Mouse (Mus musculus): ENCODE results near the gene Fgfbp1. TPM values are rescaled to one million over a fixed set of nuclear protein-coding genes. Genes with fewer than 3 reads are reported as not detected.

The Fgfbp1 gene
- total RNA-seq (2021): 1 to 10 TPM; 2.8 to 6.9 TPM

- intact Hi-C loops (cut with DNase I): no loop called here
- no peak for DNase-seq (ENCODE audit: low spot score in 2 of 2)
These were observed at the start of gene Fgfbp1 for GRCm38 (mm10) chr5:43981620-43982019. TSS of gene Fgfbp1 (minus strand) at chr5:43981779.

GRCm38 (mm10) chr5:43998295-43998989 is 16.9 kb upstream of the Fgfbp1 start:
- DNase-seq (ENCODE audit: low spot score in 2 of 2): no peak
- intact Hi-C loops (cut with DNase I): no loop called here

GRCm38 (mm10) chr5:43997626-43998025 is 16.0 kb upstream of the Fgfbp1 start:
- no peak for DNase-seq (ENCODE audit: low spot score in 2 of 2)
- intact Hi-C loops (cut with DNase I): no loop called here

- intact Hi-C loops (cut with DNase I): no loop called here
- DNase-seq (ENCODE audit: low spot score in 2 of 2): no peak
These were observed 14.6 kb upstream of the Fgfbp1 start for GRCm38 (mm10) chr5:43996162-43996561.

- intact Hi-C loops (cut with DNase I): no loop called here
- no peak for DNase-seq (ENCODE audit: low spot score in 2 of 2)
These were observed 13.4 kb upstream of the Fgfbp1 start for GRCm38 (mm10) chr5:43994981-43995380.

- intact Hi-C loops (cut with DNase I): loop anchor here (1.0 kb wide), 1 partner anchor 66 kb away; no protein-coding TSS in a partner anchor
- DNase-seq (ENCODE audit: low spot score in 2 of 2): peak; percentile 17 to 25
These were observed 8.7 kb upstream of the Fgfbp1 start for GRCm38 (mm10) chr5:43990316-43990715.

- no peak for DNase-seq (ENCODE audit: low spot score in 2 of 2)
- intact Hi-C loops (cut with DNase I): loop anchor here (5.0 kb wide), 1 partner anchor 147 kb away; no protein-coding TSS in a partner anchor
These were observed 7.4 kb upstream of the Fgfbp1 start for GRCm38 (mm10) chr5:43989017-43989416.

- intact Hi-C loops (cut with DNase I): loop anchor here (2.0 to 5.0 kb wide), 2 partner anchors 55 to 144 kb away; no protein-coding TSS in a partner anchor
- DNase-seq (ENCODE audit: low spot score in 2 of 2): peak in 1 of 2 experiments; percentile 73
These were observed 4.6 kb upstream of the Fgfbp1 start for GRCm38 (mm10) chr5:43986212-43986611.

- DNase-seq (ENCODE audit: low spot score in 2 of 2): peak in 1 of 2 experiments; percentile 3
- intact Hi-C loops (cut with DNase I): no loop called here
These were observed 1.3 kb upstream of the Fgfbp1 start for GRCm38 (mm10) chr5:43982896-43983295.

- intact Hi-C loops (cut with DNase I): no loop called here
These were observed 1.2 kb downstream of the Fgfbp1 start for GRCm38 (mm10) chr5:43980397-43980796.

GRCm38 (mm10) chr5:43976821-43977561 is 4.6 kb downstream of the Fgfbp1 start:
- no peak for DNase-seq (ENCODE audit: low spot score in 2 of 2)
- intact Hi-C loops (cut with DNase I): no loop called here

More at GRCm38 (mm10) chr5:43980397-43980796, 1.2 kb downstream of the Fgfbp1 start:
- DNase-seq (ENCODE audit: low spot score in 2 of 2): no peak

- no peak for DNase-seq (ENCODE audit: low spot score in 2 of 2)
- intact Hi-C loops (cut with DNase I): no loop called here
These were observed 7.4 kb downstream of the Fgfbp1 start for GRCm38 (mm10) chr5:43974166-43974565.

- no peak for DNase-seq (ENCODE audit: low spot score in 2 of 2)
- intact Hi-C loops (cut with DNase I): no loop called here
These were observed 10.4 kb downstream of the Fgfbp1 start for GRCm38 (mm10) chr5:43971156-43971555.

GRCm38 (mm10) chr5:43970532-43970931 is 11.0 kb downstream of the Fgfbp1 start:
- intact Hi-C loops (cut with DNase I): no loop called here
- no peak for DNase-seq (ENCODE audit: low spot score in 2 of 2)

GRCm38 (mm10) chr5:43968634-43969033 is 12.9 kb downstream of the Fgfbp1 start:
- intact Hi-C loops (cut with DNase I): no loop called here
- no peak for DNase-seq (ENCODE audit: low spot score in 2 of 2)

- no peak for DNase-seq (ENCODE audit: low spot score in 2 of 2)
- intact Hi-C loops (cut with DNase I): no loop called here
These were observed 20.5 kb downstream of the Fgfbp1 start for GRCm38 (mm10) chr5:43961056-43961455.

- no peak for DNase-seq (ENCODE audit: low spot score in 2 of 2)
- intact Hi-C loops (cut with DNase I): no loop called here
These were observed 21.6 kb downstream of the Fgfbp1 start for GRCm38 (mm10) chr5:43959884-43960440.

- intact Hi-C loops (cut with DNase I): no loop called here
- no peak for DNase-seq (ENCODE audit: low spot score in 2 of 2)
These were observed 28.3 kb downstream of the Fgfbp1 start for GRCm38 (mm10) chr5:43953241-43953640.

- intact Hi-C loops (cut with DNase I): no loop called here
- DNase-seq (ENCODE audit: low spot score in 2 of 2): peak in 1 of 2 experiments; percentile 2
These were observed 32.8 kb downstream of the Fgfbp1 start for GRCm38 (mm10) chr5:43948748-43949275.

- intact Hi-C loops (cut with DNase I): no loop called here
- DNase-seq (ENCODE audit: low spot score in 2 of 2): peak; percentile 23 to 35
These were observed 33.4 kb downstream of the Fgfbp1 start for GRCm38 (mm10) chr5:43948111-43948743.

Measured in left cerebral cortex, postnatal 25 days (tissue).